Mouse (Mus musculus) stomach, postnatal 0 days (tissue): ENCODE measurements around the gene Rtn1. TPM values are rescaled to one million over a fixed set of nuclear protein-coding genes. Genes with fewer than 3 reads are reported as not detected.

ENCODE experiments used
- ATAC-seq: fragments of 200-750 bp; cut with Nextera tagmentation; 2 replicates; pipeline ENCODE4 v1.8.0; 2017; ENCODE audit not compliant: low FRiP score, low TSS enrichment
- DNase-seq: peaks from one replicate; pipeline ENCODE4 v3.0.0-alpha.2; 2016; ENCODE audit warnings: low spot score
- H3K27ac ChIP-seq: fragments of 300-500 bp; sonication (generic); replicated peaks from 2 replicates; pipeline ENCODE4 v1.5.1; 2014; ENCODE audit warnings: mild to moderate bottlenecking, control low read depth
- H3K27me3 ChIP-seq: fragments of 300-500 bp; sonication (generic); 2 replicates; pipeline ENCODE4 v1.6.1; 2014; ENCODE audit warnings: low read length; ENCODE audit not compliant: control insufficient read depth, insufficient read depth
- H3K36me3 ChIP-seq: fragments of 300-500 bp; sonication (generic); 2 replicates; pipeline ENCODE4 v1.6.1; 2014; ENCODE audit warnings: low read length, mixed read lengths; ENCODE audit not compliant: control insufficient read depth, insufficient read depth
- H3K4me1 ChIP-seq: fragments of 300-500 bp; sonication (generic); replicated peaks from 2 replicates; pipeline ENCODE4 v1.6.1; 2014; ENCODE audit warnings: antibody characterized with exemption; ENCODE audit not compliant: control insufficient read depth, insufficient read depth
- H3K4me2 ChIP-seq: fragments of 300-500 bp; sonication (generic); replicated peaks from 2 replicates; pipeline ENCODE4 v1.6.1; 2014; ENCODE audit warnings: low read depth, mild to moderate bottlenecking, control low read depth, moderate library complexity
- H3K4me3 ChIP-seq: fragments of 300-500 bp; sonication (generic); 2 replicates; pipeline ENCODE4 v1.5.1; 2014; ENCODE audit warnings: low read depth, low read length, control low read depth
- H3K9ac ChIP-seq: fragments of 300-500 bp; sonication (generic); 2 replicates; pipeline ENCODE4 v1.6.1; 2014; ENCODE audit warnings: mild to moderate bottlenecking, low read length, control low read depth, mixed read lengths
- H3K9me3 ChIP-seq: fragments of 300-500 bp; sonication (generic); 2 replicates; pipeline ENCODE4 v1.6.1; 2016; ENCODE audit warnings: low read length; ENCODE audit not compliant: control insufficient read depth
- CTCF ChIP-seq: IDR thresholded peaks from 2 replicates; pipeline ENCODE4 v1.5.1; 2016; ENCODE audit warnings: antibody characterized with exemption, low read depth, mild to moderate bottlenecking, moderate library complexity
- EP300 ChIP-seq: optimal IDR thresholded peaks from 2 replicates; pipeline ENCODE3; 2016; ENCODE audit warnings: antibody characterized with exemption
- WGBS: fragments of 180-500 bp; shearing (Covaris S2); extraction: QIAGEN DNeasy Blood & Tissue Kit; methylation state at CpG from one replicate; pipeline ENCODE4 v1.1.7; 2014; 5-methylcytosine and 5-hydroxymethylcytosine counted together
- polyA plus RNA-seq: library from polyadenylated mRNA; unstranded; fragments of >200 nt; fragmentation: Nextera tagmentation; extraction: Ambion mirVana; gene quantifications from 2 replicates; pipeline ENCODE4 v1.2.1, GENCODE M21; 2015

Rtn1 gene
- polyA plus RNA-seq, 1 experiment from 2014 or later: 47.1 TPM

- Histone ChIP-seq H3K9me3 (no peaks in the 10 kb centered on the region), H3K4me1 (no peaks in the 10 kb centered on the region), H3K4me2 (no peak overlapping the region), H3K36me3 (no peaks in the 10 kb centered on the region), H3K9ac (no peak overlapping the region), H3K4me3 (no peak overlapping the region), H3K27me3 (no peaks in the 10 kb centered on the region), H3K27ac (no peak overlapping the region)
- DNase-seq: no peak
- ATAC-seq: no peak
- TF ChIP-seq EP300 (no peak), CTCF (no peak)
- WGBS: 60% methylated on average over 3 of the region's 3 CpGs
Observed at GRCm38 (mm10) chr12:72288215-72288614, 120.6 kb downstream of the Rtn1 start.

DNA sequence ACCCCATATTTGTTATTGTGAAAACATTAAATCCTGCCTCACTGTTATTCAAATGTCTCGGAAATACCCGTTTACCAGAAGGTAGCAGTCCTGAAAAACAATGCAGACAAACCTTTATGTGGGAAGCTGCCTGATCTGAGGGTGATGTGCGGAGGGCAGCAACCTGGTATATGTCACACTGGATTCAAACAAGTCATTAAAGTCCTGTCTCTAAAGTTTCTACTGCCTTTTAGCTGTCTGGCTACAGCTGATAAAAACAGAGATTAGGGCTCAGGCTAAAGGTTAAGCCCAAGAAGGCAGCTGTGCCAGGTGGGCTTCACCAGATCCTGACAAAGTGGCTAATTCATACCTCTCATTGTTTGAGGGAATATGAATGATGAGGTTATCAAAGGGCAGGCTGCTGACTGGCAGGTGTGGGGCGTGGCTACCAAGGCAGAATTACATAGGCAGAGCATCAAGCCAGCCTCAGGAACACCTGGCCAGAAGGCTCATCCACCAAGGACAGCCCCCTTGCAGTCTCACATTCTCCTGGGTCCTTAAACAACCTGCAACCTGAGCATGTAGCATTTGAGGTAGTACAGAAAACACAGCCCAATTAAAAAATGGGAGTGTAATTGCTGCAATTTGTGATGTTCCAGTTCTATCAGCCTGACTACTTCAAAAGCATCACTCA is 121.4 kb downstream of the Rtn1 start:
- ATAC-seq: no peak
- 45% methylated on average over 4 of the region's 4 CpGs for WGBS
- Histone ChIP-seq H3K4me2 (no peak overlapping the region), H3K9me3 (no peaks in the 10 kb centered on the region), H3K27ac (no peak overlapping the region), H3K4me3 (no peak overlapping the region), H3K4me1 (no peaks in the 10 kb centered on the region), H3K36me3 (no peaks in the 10 kb centered on the region), H3K9ac (no peak overlapping the region), H3K27me3 (no peaks in the 10 kb centered on the region)
- DNase-seq: no peak
- TF ChIP-seq CTCF (no peak), EP300 (no peak)

DNA sequence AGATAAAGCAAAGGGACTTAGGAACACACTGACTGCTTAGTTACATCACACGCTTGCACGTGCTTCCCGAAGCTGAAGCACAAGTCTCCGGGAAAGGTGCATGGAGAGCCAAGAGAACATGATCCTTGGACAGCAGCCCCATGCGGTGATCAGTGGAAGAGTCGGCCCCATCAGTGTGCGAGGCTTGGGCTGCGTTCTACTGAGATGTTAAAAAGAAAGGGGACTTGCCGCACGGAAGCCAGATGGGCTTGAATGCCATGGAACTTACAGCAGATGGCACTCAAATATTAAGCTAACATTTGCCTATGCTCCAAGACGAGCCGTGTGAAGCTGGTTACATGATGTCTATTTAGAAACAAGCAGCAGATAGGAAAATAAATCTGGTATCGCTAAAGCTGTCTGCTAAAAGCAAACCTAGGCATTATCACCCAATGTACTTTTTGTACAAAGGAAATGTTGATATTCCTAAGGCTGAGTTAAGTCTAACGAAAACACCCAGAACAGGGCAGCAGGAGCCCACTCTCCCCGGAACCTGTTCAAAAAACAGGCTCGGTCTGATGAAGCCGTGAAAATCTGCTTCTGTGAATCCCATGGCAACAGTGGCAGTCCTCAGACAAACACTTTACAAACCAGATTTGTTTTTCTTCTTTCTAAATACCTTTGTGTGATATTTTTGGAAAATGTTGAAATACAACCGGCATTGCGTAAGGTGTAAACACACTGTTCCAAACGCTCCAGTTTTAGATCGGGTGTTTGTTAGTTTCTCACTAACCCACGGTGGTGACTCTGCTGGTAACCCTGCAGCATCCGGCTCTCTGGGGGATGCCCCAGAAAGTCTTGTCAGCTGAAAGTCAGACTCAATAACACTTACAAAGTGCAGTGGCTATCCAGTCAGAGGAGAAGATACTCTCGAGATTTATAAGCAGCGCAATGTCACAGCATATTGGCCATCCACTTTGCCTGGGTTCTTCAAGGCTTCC is 123.2 kb downstream of the Rtn1 start:
- Histone ChIP-seq H3K4me1 (no peaks in the 10 kb centered on the region), H3K4me2 (no peak overlapping the region), H3K9ac (no peak overlapping the region), H3K27me3 (no peaks in the 10 kb centered on the region), H3K27ac (no peak overlapping the region), H3K36me3 (no peaks in the 10 kb centered on the region), H3K4me3 (no peak overlapping the region), H3K9me3 (no peaks in the 10 kb centered on the region)
- ATAC-seq (no peak), DNase-seq (no peak)
- WGBS: 71% methylated on average over 25 of the region's 25 CpGs
- TF ChIP-seq EP300: no peak
- TF ChIP-seq CTCF: peak; percentile 24

- no peaks in the 10 kb centered on the region for H3K9me3 ChIP-seq
- ATAC-seq (no peak), DNase-seq (no peak)
- H3K27ac ChIP-seq: no peak overlapping the region
- no peak overlapping the region for H3K4me3 ChIP-seq
- H3K9ac ChIP-seq: no peak overlapping the region
- H3K27me3 ChIP-seq: no peaks in the 10 kb centered on the region
- WGBS: 86% methylated on average over 7 of the region's 7 CpGs
- no peaks in the 10 kb centered on the region for H3K36me3 ChIP-seq
- no peaks in the 10 kb centered on the region for H3K4me1 ChIP-seq
- TF ChIP-seq EP300 (no peak), CTCF (no peak)
- no peak overlapping the region for H3K4me2 ChIP-seq
Observed at GRCm38 (mm10) chr12:72284576-72284975, 124.3 kb downstream of the Rtn1 start.

DNA sequence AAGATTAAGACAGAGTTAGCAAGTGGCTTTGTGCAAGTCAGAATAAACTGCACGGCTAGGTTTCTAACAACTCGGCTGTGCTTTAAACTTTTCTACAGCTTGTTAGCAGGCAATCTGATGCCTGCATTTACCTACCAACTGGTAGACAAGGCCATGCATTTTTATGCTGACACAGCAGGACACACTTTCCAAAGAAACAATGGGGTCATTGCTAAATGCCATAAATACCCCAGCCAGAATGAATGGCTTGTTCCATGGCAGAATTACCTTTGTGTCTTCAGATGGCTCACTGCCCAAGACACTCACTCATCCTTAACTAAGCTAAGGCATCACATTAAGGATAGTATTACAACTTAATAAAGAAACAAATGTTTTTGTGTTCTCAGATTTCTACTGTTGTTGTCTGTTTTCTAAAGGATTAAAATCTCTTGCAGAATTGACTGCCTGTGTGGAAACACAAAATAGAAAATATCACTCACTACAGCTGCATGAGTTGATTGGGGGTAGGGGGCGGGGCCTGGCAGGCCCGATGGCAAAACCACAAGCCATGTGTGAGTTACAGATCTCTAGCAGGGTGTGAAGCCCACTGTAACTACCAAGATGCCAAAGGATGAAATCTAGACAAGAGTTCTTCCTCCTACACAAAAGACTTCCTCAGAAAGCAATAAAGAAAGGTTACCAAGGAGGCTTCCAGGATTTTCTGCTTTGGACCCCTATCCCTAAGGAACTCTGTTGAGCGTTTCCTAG is 129.6 kb downstream of the Rtn1 start:
- no peaks in the 10 kb centered on the region for H3K9me3 ChIP-seq
- no peaks in the 10 kb centered on the region for H3K4me1 ChIP-seq
- TF ChIP-seq EP300: no peak
- no peak for TF ChIP-seq CTCF
- H3K4me3 ChIP-seq: no peak overlapping the region
- no peaks in the 10 kb centered on the region for H3K27me3 ChIP-seq
- no peak overlapping the region for H3K27ac ChIP-seq
- DNase-seq (no peak), ATAC-seq (no peak)
- H3K36me3 ChIP-seq: no peaks in the 10 kb centered on the region
- H3K9ac ChIP-seq: no peak overlapping the region
- WGBS: 84% methylated on average over 5 of the region's 5 CpGs
- H3K4me2 ChIP-seq: no peak overlapping the region
